Mouse (Mus musculus): ENCODE data around the gene Usp36.

Gene Usp36

DNA sequence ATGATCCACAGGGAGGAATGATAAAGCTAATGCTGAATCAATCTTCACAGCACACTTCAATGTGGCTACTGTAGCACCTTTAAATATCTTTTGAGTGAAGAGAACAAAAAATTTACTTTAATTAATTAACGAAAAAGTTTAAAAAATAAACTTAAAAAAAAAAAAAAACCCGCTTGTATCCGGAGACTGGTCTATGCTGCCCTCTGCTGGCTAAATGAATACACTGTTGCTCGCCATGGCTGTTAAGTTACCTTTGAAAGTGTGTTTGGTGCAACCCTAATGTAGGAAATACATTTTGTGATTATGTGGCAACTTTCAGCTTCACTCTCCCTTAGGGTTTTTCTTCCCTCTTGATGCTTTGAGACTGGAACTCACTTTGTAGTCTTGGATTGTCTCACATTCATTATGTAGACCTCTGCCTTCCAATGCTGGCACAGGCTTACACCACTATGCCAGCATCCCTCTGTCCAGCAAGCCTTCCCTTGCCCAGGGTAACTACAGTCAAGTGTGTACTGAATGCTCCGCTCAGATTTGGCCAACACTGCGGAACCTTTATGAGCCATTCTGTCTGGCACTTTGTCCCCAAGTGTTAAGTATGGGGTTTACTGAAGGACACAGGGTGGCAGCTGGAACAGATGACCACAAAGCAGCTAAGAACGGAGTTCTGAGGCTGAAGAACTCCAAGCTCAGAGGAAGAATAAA, 69.3 kb downstream of the Usp36 start:
- POLR2A ChIA-PET = interaction anchor here in 2 of 4 experiments (0.7 to 1.3 kb wide), 2 partner anchors 33 to 114 kb away, joined by 3 to 5 read pairs; no protein-coding TSS in a partner anchor
- CTCF ChIA-PET = interaction anchor here in 3 of 4 experiments (0.6 to 2.8 kb wide), 7 partner anchors 10 to 298 kb away, joined by 3 to 7 read pairs (median 4); no protein-coding TSS in a partner anchor

DNA sequence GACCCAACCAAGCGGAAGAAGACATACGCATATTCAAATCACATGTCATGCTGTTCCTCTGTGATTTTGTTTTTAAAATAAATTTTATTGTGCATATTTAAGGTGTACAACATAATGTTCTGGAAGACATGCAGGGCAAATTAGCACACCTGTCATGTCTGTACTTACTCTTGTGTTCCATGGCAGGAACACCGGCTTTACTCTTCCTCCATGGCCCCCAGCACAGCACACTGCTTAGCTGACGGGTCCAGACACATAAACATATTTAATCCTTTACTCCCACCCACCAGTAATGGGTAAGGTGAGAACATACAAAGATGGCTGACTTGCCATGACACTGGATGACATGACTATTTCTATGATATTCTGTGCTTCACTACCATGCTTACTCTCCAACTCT, 71.0 kb downstream of the Usp36 start:
- ChIA-PET CTCF (interaction anchor here in 2 of 4 experiments (0.6 to 2.5 kb wide), 2 partner anchors 115 to 349 kb away, joined by 3 to 5 read pairs; no protein-coding TSS in a partner anchor), POLR2A (no interaction called here)

- CTCF ChIA-PET = no interaction called here
- POLR2A ChIA-PET = interaction anchor here in 1 of 4 experiments (1.4 kb wide), 1 partner anchor 38 kb away, joined by 3 read pairs; no protein-coding TSS in a partner anchor
Measured at GRCm38 (mm10) chr11:118216468-118216867, 73.6 kb downstream of the Usp36 start.

- ChIA-PET POLR2A (interaction anchor here in 1 of 4 experiments (0.7 kb wide), 1 partner anchor 99 kb away, joined by 10 read pairs; no protein-coding TSS in a partner anchor), CTCF (no interaction called here)
Measured at GRCm38 (mm10) chr11:118215928-118216458, 74.1 kb downstream of the Usp36 start.

GRCm38 (mm10) chr11:118212636-118213112, 77.4 kb downstream of the Usp36 start:
- ChIA-PET POLR2A (interaction anchor here in 1 of 4 experiments (1.4 to 1.6 kb wide), 2 partner anchors 10 to 19 kb away, joined by 3 to 7 read pairs; no protein-coding TSS in a partner anchor), CTCF (interaction anchor here in 3 of 4 experiments (0.6 to 2.7 kb wide), 3 partner anchors 8 to 338 kb away, joined by 4 to 7 read pairs (median 6); no protein-coding TSS in a partner anchor)

DNA sequence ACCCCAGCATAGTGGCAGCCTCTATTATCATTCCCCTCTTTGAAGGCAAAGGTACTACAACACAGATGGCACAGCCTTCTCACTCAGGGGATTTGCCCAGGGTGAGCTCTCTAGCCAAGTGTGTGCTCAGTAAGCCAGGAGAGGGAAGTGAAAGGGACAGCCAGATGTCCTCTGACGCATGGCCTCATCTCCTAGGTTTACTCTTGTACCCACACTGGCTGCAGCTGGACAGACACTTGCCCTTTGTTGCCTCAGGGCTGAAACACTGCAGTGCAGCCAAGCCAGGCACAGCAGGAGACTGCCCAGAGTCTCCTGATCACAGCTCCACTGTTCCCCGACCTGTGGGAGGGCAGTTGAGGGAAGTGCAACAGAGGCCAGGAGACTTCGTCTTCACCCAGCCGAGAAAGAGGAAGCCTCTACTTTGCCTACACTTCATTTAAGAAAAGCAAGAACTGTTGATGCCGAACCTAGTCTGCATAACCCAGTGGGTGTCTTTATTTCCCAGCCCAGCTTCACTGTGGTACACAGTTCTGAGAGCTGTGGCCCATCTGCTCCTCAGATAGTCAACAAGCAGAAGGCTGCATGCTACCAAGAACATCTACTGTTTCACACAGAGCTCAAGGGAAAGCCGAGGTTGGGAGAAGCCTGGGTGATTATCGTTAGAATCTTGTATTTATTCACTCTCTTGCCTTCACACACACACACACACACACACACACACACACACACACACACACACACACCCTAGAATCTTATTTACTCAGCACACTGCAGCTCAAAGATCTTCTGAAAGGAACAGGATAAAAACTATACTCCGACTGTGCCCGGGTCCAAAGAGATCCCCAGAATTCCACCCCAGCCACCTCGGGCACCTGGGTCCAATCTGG, 78.1 kb downstream of the Usp36 start:
- ChIA-PET POLR2A (interaction anchor here in 3 of 4 experiments (0.5 to 1.6 kb wide), 4 partner anchors 11 to 143 kb away, joined by 3 to 11 read pairs (median 6); no protein-coding TSS in a partner anchor), CTCF (interaction anchor here in 3 of 4 experiments (0.6 to 2.7 kb wide), 4 partner anchors 9 to 342 kb away, joined by 4 to 7 read pairs (median 6); no protein-coding TSS in a partner anchor)

GRCm38 (mm10) chr11:118210962-118211361, 79.1 kb downstream of the Usp36 start:
- ChIA-PET CTCF (interaction anchor here in 2 of 4 experiments (0.9 to 2.7 kb wide), 2 partner anchors 10 kb away, joined by 3 to 7 read pairs; no protein-coding TSS in a partner anchor), POLR2A (interaction anchor here in 3 of 4 experiments (0.5 to 1.1 kb wide), 3 partner anchors 12 to 29 kb away, joined by 3 to 11 read pairs (median 4); no protein-coding TSS in a partner anchor)

DNA sequence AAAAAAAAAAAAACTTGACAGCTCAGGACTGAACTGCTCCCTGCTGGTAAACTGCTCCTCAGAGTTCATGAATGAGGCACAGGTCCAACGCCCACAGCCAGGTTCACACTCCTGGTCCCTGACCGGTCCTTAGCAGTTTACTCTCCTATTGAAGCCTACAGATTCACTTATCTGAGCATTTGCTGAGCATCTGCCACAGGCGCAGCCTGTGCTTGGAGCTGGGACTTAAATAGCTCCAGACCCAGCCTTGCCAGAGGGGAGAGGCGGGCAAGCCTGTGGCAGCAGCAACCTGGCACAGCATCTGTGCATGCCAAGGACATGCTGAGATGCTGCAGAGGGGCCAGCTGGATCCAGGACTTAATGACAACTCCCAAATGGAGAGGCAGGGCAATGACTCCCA, 79.9 kb downstream of the Usp36 start:
- CTCF ChIA-PET = interaction anchor here (0.6 to 2.7 kb wide), 7 partner anchors 11 to 825 kb away, joined by 3 to 7 read pairs (median 4); no protein-coding TSS in a partner anchor
- POLR2A ChIA-PET = interaction anchor here in 3 of 4 experiments (0.6 to 1.7 kb wide), 5 partner anchors 11 to 341 kb away, joined by 3 to 6 read pairs (median 5); partner anchors contain the start of gene Usp36 (in 1 of the 3)
